Mouse (Mus musculus): ENCODE data around the gene Ddx19a. TPM values are rescaled to one million over a fixed set of nuclear protein-coding genes. Genes with fewer than 3 reads are reported as not detected.
A peak's percentile ranks its signal among the peaks of the same experiment; 100 is the strongest.
"Not testable (repeated sequence)": the region's sequence is repeated elsewhere in the genome, so short reads cannot be mapped to it uniquely, and the experiment has no call there.

Ddx19a gene
- total RNA-seq, 2 experiments from 2014 or later = 37.4 to 76.8 TPM

DNA sequence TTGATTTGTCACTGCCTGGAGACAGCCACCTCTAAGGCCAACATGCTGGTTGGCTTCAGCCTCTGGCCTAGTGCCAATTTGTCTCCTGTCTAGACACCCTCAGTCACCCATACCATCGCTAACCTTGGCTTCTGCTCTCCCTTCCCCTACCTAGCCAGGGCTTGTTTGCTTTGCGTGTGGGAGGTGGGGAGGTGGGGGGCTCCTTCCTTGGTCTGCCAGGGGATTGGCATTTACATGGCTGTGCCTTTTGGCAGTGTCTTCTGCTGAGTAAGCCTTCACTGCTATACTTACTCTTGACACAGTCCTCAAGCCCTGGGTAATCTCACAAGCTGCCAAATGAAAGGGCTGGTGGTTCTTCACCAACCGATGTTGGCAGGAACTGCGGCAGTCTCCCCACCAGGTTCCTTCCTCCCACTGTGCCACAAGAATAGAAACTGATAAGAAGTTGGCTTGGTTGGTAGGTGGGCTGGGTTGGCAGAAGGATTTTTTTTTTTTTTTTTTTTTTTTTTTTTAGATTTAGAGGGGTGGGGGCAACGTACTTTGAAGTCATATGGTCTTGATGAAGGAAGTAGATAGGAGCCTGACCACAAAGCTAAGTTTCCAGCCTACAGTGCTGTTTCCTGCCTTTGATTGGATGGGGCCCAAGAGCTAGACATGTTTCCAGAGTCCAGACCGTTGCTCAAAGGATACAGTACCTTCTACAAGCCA, 58.6 kb downstream of the Ddx19a start:
- ATAC-seq (replicated peaks; ENCODE audit: poor library complexity) = peak; percentile 91

DNA sequence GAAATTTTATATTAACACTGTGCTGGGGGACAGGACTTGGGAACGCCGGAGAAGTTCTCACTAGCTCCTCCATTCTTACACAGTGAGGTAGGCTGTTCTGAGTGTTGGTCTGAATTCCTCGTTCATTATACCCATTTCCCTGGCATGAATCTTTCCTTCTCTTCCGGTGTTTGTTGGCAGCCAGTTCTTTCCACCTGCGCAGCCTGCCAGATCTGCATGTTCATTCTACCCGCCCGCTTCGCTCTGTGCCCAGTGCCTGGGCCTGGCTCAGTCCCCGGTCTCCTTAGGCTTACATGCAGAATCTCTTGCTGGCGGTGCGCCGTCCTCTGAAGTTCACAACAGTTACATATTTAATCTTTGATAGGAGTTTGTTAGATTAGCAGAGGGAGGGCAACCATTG, 61.4 kb downstream of the Ddx19a start:
- ATAC-seq (replicated peaks; ENCODE audit: poor library complexity) = no peak

DNA sequence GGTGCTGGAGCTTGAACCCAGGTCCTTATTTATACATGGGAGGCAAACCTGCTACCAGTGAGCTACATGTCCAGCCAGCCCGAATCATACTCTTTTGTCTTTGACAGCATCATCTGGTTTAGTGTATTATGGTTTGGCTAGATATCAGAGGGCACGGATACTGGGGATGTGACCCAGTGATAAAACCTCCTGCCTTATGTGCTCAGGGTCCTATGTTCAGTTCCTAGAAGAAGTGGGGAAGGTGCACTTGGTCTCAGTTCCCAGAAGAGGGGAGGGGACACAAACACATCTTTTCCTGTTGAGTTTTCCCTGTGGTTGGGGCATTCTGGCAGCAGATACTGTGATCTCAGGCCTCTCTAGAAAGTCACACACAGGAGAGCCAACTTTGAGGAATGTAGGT, 64.3 kb downstream of the Ddx19a start:
- no peak for ATAC-seq (replicated peaks; ENCODE audit: poor library complexity)

DNA sequence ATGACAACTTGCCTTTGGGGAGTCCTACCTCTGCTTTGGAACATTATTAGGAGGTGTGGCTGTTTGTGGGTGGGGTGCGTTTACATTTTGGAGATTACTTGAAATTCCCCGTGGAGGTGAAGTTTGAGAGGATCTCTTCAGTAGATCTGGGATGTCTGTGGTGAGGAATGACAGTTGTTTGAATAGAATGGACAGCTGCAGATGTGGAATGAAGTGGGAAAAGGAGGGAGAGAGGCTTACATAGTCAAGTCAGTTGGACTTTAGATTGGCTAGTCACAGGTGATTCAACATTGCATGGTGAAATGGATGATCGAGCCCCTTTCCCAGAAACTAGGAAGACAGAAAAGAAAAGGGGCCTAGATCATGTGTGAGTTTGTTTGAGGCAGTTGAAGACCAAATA, 65.2 kb downstream of the Ddx19a start:
- ATAC-seq (replicated peaks; ENCODE audit: poor library complexity) = no peak

DNA sequence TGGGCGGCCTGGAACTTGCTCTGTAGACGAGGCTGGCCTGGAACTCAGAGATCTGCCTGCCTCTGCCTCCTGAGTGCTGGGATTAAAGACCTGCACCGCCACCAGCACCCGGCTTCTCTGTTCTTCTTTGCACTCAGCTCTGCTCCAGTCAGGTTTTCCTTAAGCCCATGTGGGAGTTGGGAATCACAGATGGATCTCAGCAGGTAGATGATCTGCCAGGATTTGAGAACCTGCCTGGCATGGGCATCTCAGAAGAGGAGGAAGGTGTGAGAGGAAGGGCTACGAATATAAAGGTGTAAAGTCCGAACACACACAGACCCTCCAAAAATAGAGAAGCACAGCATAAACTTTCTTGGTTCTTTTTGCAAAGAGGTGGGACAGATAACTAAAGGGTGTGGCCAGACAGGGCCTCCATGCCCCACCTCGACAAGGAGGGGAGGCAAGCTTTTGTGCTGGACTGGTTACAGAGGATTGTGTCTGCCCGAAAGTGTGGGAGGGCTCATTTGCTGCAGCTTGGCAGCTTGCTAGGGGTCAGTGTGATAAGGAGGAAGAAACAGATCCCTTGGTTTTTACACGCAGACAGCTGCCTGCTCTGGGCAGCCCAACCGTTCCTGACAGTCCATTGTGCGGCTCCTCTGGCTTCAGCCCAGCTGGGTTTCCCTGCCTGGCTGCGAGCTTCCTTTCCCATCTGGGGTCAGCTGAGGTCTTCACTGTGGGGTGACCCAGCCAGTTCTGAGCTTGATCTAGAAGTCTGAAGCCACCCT, 66.2 kb downstream of the Ddx19a start:
- peak; percentile 74 for ATAC-seq (replicated peaks; ENCODE audit: poor library complexity)

DNA sequence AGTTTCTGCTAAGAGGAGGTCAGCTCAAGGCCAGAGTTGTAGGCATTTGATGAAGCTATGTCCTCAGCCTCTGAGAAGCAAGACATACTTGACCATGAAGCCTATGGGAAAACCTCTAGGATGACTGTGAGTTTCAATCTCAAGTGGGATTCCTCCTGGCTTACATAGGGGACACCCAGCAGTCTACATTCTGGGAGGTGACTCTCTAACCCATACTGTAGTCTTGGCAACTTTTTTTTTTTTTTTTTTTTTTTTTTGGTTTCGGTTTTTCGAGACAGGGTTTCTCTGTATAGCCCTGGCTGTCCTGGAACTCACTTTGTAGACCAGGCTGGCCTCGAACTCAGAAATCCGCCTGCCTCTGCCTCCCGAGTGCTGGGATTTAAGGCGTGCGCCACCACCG, 67.9 kb downstream of the Ddx19a start:
- ATAC-seq (replicated peaks; ENCODE audit: poor library complexity) = not testable (repeated sequence)

DNA sequence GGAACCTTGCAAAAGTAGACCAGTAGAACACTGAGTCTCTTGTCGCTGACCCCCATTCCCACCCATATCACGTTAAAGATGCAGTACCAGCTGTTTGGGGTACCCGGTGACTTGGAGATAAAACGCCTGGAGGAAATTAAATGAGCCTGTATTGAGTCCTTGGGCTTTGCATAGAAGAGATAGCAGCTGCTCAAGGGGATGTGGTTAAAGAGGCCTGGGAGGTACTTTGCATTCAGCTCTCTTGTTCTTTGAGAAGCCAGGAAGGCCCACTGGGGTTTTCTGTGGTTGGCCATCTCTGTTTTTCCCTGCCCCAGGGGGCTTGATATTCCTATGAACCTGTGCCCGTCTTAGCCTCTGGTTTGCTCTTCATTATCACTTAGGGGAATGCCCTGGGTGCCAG, 68.5 kb downstream of the Ddx19a start:
- peak; percentile 72 for ATAC-seq (replicated peaks; ENCODE audit: poor library complexity)

DNA sequence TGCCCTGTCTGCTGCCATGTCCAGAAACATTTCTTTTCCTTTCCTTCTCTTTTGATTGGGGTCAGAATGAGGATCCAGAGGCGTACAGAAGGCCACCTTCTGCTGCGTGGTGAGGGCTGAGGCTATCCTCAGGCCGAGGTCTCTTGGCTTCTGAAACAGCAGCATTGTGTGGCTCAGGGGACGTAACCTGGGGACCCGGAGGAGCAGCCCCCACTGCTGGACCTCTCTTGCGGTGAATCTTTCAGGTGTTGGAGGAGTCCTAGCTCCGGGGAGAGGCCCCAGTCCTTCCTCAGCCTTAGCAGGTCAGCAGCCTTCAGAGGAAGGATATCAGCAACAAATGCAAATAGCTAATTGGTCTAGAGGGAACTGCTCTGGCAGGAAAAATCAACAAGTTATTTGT, 69.2 kb downstream of the Ddx19a start:
- no peak for ATAC-seq (replicated peaks; ENCODE audit: poor library complexity)

DNA sequence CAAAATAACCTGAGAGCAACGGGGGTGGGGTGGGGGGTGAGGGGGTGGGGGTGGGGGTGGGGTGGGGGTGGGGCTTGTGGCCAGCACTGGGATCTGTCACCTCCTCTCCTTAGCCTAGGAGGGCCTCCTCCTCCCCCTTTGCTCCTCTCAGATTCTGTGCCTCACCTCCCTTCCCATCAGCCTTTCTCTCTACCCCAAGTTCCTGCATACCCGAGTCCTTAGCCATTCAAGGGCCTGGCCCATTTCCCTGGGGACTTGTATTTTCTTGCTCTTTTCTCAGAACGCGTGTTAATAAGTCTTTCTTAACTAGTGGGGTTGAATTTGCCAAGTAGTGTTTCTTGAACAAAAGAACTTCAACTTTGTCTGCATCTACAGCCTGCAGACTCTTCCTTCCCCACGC, 70.9 kb downstream of the Ddx19a start:
- no peak for ATAC-seq (replicated peaks; ENCODE audit: poor library complexity)

DNA sequence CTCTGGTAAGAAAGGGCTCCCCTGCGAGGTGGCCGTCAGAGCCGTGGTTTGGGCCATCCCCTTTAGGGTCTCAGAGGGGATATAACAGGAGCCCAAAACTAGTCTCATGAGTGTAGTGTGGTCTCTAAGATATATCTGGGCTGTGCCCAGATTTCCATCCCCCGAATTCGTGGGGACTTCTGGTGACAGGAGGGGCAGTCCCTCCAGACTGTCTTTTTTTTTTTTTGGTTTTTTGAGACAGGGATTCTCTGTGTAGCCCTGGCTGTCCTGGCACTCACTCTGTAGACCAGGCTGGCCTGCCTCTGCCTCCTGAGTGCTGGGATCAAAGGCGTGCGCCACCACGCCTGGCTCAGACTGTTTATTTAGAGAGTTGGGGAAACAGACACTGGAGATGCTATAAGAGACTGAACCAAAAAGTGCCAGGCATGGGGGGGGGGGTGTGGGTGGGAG, 71.9 kb downstream of the Ddx19a start:
- no peak for ATAC-seq (replicated peaks; ENCODE audit: poor library complexity)

Other genes starting within 250 kb of the Ddx19a start
- not detected in 2 replicates for gene Il34, start 191.9 kb downstream of the Ddx19a start, total RNA-seq (2015)
- not detected in 2 replicates for gene Il34, start 191.9 kb downstream of the Ddx19a start, total RNA-seq (2017)
- gene Cog4, start 151.2 kb downstream of the Ddx19a start, total RNA-seq (2015) = 10.7 and 11.2 TPM in 2 replicates
- 27.7 and 30.7 TPM in 2 replicates for gene Cog4, start 151.2 kb downstream of the Ddx19a start, total RNA-seq (2017)
- gene Sf3b3, start 151.0 kb downstream of the Ddx19a start, total RNA-seq (2015) = 123 and 140 TPM in 2 replicates
- gene Sf3b3, start 151.0 kb downstream of the Ddx19a start, total RNA-seq (2017) = 162 and 197 TPM in 2 replicates
- 2.6 and 3.0 TPM in 2 replicates for gene Fuk, start 95.3 kb downstream of the Ddx19a start, total RNA-seq (2015)
- 3.0 and 6.0 TPM in 2 replicates for gene Fuk, start 95.3 kb downstream of the Ddx19a start, total RNA-seq (2017)
- 5.8 and 6.5 TPM in 2 replicates for gene St3gal2, start 77.9 kb downstream of the Ddx19a start, total RNA-seq (2015)
- gene St3gal2, start 77.9 kb downstream of the Ddx19a start, total RNA-seq (2017) = 4.3 and 6.9 TPM in 2 replicates
- gene Ddx19b, start 34.0 kb upstream of the Ddx19a start, total RNA-seq (2015) = 5.8 and 7.0 TPM in 2 replicates
- 14.0 and 14.9 TPM in 2 replicates for gene Ddx19b, start 34.0 kb upstream of the Ddx19a start, total RNA-seq (2017)
- gene Aars, start 35.3 kb upstream of the Ddx19a start, total RNA-seq (2015) = 12.8 and 15.5 TPM in 2 replicates
- gene Aars, start 35.3 kb upstream of the Ddx19a start, total RNA-seq (2017) = 38.3 and 47.6 TPM in 2 replicates
- 21.2 and 23.0 TPM in 2 replicates for gene Exosc6, start 58.5 kb upstream of the Ddx19a start, total RNA-seq (2015)
- 33.2 and 37.7 TPM in 2 replicates for gene Exosc6, start 58.5 kb upstream of the Ddx19a start, total RNA-seq (2017)
- gene Clec18a, start 94.6 kb upstream of the Ddx19a start, total RNA-seq (2015) = not detected in 2 replicates
- gene Clec18a, start 94.6 kb upstream of the Ddx19a start, total RNA-seq (2017) = not detected in 2 replicates
- gene Pdpr, start 96.8 kb upstream of the Ddx19a start, total RNA-seq (2015) = 9.7 and 10.7 TPM in 2 replicates
- gene Pdpr, start 96.8 kb upstream of the Ddx19a start, total RNA-seq (2017) = 15.0 and 22.2 TPM in 2 replicates

All from megakaryocyte progenitor cell, adult 5-6 weeks (primary cell).